Mouse (Mus musculus) ovary, postnatal 36 days (tissue): Measurements from ENCODE around the gene Agxt2.

ENCODE experiments used
- DNase-seq: peaks from one replicate; pipeline ENCODE4 v3.0.0; 2022; ENCODE audit warnings: low spot score, mixed read lengths

The Agxt2 gene

GRCm38 (mm10) chr15:10426545-10427266 lies 68.4 kb downstream of the Agxt2 start:
- DNase-seq, result no peak

- DNase-seq, result no peak
Measured at GRCm38 (mm10) chr15:10436893-10437292, 78.6 kb downstream of the Agxt2 start.

GRCm38 (mm10) chr15:10439963-10440362 lies 81.6 kb downstream of the Agxt2 start:
- peak; percentile 8 for DNase-seq

- DNase-seq, result no peak
Measured at GRCm38 (mm10) chr15:10441493-10441892, 83.2 kb downstream of the Agxt2 start.

GRCm38 (mm10) chr15:10442275-10442674 lies 83.9 kb downstream of the Agxt2 start:
- DNase-seq, result no peak

- no peak for DNase-seq
Measured at GRCm38 (mm10) chr15:10447102-10447501, 88.8 kb downstream of the Agxt2 start.
